Mouse (Mus musculus): ENCODE data around the gene Glud1. TPM values are rescaled to one million over a fixed set of nuclear protein-coding genes. Genes with fewer than 3 reads are reported as not detected.
A peak's percentile ranks its signal among the peaks of the same experiment; 100 is the strongest.

Gene Glud1
- 85.6 and 85.8 TPM in 2 replicates for polyA plus RNA-seq (2015; fragmentation: Nextera tagmentation; extraction: Ambion mirVana)

DNA sequence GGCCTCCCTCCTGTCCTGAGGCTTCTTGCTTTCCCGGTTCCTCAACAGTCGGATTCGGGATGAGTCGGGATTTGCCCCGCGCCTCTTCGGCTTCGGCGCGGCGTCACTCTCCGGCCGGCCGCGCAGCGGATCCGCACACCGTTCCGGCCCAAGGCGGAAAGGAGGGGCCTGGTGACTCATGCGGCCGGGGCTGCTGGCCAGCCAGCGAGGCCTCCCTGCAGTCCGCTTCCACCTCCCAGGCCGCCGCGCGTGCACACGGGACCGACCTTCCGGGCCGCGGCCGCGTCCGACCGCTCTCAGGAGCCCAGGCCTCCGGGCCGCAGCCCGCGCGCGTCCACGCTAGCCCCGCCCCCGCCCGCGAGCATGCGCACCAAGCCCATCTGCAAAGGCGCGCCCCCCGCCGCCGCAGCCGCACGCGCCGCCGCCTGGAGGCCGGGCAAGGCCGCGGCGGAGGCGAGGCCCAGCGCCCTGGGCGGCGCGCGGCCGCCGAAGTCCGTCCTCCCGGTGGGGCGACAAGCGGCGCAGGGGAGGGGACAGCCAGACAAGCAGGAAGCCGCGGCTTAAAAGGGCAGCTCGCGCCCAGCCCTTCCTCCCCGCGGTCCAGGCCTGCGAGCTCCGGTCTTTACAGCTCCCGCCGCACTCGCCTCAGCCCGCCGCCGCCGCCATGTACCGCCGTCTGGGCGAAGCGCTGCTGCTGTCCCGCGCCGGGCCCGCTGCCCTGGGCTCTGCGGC lies at the start of gene Glud1, which contains the start of gene Shld2:
TSS of gene Glud1 (plus strand) at position 494 of the 732 bp plus-strand sequence.
TSS of gene Shld2 (minus strand) at position 260 of the 732 bp plus-strand sequence.
- peak within 1 kb of the TSS; percentile 68 for H3K4me2 ChIP-seq
- peak within 1 kb of the TSS; percentile 91 for H3K4me3 ChIP-seq
- peak; percentile 93 for ATAC-seq (ENCODE audit: insufficient number of reproducible peaks, insufficient read depth, low FRiP score, low TSS enrichment, low read depth)
- peaks cover 24% of the 10 kb centered on the region for H3K4me1 ChIP-seq
- H3K36me3 ChIP-seq, result peaks cover 6% of the 10 kb centered on the region; the same call in 1 of the 2 replicates
- no peaks in the 10 kb centered on the region for H3K9me3 ChIP-seq
- no peaks in the 10 kb centered on the region for H3K27me3 ChIP-seq
- 1% methylated on average over 90 of the region's 100 CpGs for WGBS
- peak within 1 kb of the TSS; percentile 97 for H3K9ac ChIP-seq
- peak within 1 kb of the TSS; percentile 96 for H3K27ac ChIP-seq

DNA sequence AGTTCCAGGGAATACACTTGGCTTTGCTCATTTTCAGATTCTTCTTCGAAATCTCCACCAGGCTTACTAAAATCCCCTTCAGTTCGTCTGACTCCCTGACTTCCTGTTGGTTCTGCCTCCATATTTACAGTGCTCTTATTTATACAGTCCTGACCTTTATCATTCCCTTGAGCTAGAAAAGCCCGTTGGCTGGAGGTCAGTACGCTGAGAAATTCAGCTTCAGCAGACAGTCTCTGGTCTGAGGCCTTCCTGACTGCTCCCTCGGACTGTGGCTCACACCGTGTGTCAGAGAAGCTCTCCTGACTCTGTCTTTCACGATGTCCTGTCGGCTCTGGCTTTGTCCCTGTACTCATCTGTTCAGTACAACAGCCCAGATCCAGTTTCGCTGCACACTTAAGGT lies 42.5 kb upstream of the Glud1 start:
- H3K9me3 ChIP-seq, result no peaks in the 10 kb centered on the region
- no peaks in the 10 kb centered on the region for H3K36me3 ChIP-seq
- no peak overlapping the region for H3K4me2 ChIP-seq
- H3K4me3 ChIP-seq, result no peak overlapping the region
- WGBS, result 70% methylated on average over 9 of the region's 9 CpGs
- no peak for ATAC-seq (ENCODE audit: insufficient number of reproducible peaks, insufficient read depth, low FRiP score, low TSS enrichment, low read depth)
- no peak overlapping the region for H3K27ac ChIP-seq
- no peak overlapping the region for H3K9ac ChIP-seq
- H3K4me1 ChIP-seq, result no peaks in the 10 kb centered on the region
- no peaks in the 10 kb centered on the region for H3K27me3 ChIP-seq

DNA sequence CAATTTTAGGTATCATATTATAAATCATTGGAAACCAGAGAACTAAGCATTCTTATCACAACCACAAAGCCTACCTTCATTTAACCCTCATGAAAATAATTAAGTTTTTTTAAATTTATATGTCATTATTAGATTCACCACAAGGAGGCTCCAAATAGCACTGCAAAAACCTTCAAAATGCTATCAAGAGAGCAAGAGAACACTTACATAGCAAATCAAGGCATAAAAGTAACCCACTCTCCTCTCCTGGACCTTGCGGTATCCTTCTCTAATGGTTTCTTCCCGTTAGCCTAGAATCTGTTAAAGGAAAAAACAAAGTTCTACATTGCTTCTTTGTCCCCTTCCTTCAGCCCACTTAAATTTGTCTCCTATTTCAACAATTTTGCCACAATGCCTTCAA lies 37.2 kb upstream of the Glud1 start:
- Histone ChIP-seq H3K27ac (no peak overlapping the region), H3K4me2 (no peak overlapping the region), H3K9me3 (no peaks in the 10 kb centered on the region), H3K4me3 (no peak overlapping the region), H3K27me3 (no peaks in the 10 kb centered on the region), H3K4me1 (no peaks in the 10 kb centered on the region), H3K9ac (no peak overlapping the region), H3K36me3 (no peaks in the 10 kb centered on the region)
- WGBS, result 57% methylated on average over 2 of the region's 2 CpGs
- ATAC-seq (ENCODE audit: insufficient number of reproducible peaks, insufficient read depth, low FRiP score, low TSS enrichment, low read depth), result no peak

DNA sequence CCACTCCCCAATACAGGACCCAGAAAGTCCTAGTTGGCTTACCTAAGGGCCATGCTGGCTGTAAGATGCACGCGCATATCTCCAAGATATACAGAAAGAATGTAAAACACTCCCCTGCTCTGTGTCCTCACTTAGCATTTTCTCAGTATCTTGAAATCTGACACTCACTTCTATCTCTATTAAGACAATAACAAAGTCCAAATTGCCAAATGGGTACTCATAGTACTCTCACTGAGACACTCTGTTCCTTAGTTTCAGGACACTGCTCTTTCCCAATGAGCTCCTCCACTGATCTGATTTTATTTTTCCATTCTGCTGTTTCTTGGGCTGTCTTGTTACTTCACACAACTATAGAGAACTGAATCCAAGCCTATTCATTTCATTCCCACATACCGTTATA lies 36.4 kb upstream of the Glud1 start:
- Histone ChIP-seq H3K36me3 (no peaks in the 10 kb centered on the region), H3K4me1 (no peaks in the 10 kb centered on the region), H3K9me3 (no peaks in the 10 kb centered on the region), H3K27me3 (no peaks in the 10 kb centered on the region), H3K27ac (no peak overlapping the region), H3K9ac (no peak overlapping the region), H3K4me3 (no peak overlapping the region), H3K4me2 (no peak overlapping the region)
- no peak for ATAC-seq (ENCODE audit: insufficient number of reproducible peaks, insufficient read depth, low FRiP score, low TSS enrichment, low read depth)
- 92% methylated on average over 3 of the region's 3 CpGs for WGBS

DNA sequence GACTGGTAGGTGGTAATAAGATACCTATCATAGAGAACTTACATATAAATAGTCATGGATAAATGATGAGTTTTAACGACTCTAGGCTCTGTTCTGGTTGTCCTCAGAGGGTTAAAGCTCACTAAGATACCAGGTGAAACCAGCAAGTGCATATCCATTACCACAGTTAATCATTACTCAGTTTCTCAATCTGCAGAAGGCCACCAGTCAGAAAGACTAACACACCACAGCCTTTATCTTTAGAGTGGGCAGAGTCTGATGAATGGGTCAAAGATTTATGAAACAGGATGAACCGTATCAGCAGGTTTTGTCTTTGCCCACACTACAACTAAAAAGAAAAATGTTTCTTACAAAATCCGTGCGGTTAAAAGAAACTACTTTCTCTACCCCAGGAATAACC lies 35.3 kb upstream of the Glud1 start:
- no peaks in the 10 kb centered on the region for H3K36me3 ChIP-seq
- no peak for ATAC-seq (ENCODE audit: insufficient number of reproducible peaks, insufficient read depth, low FRiP score, low TSS enrichment, low read depth)
- H3K9ac ChIP-seq, result no peak overlapping the region
- H3K4me2 ChIP-seq, result no peak overlapping the region
- WGBS, result 84% methylated on average over 4 of the region's 4 CpGs
- no peaks in the 10 kb centered on the region for H3K9me3 ChIP-seq
- no peaks in the 10 kb centered on the region for H3K4me1 ChIP-seq
- no peak overlapping the region for H3K4me3 ChIP-seq
- H3K27me3 ChIP-seq, result no peaks in the 10 kb centered on the region
- H3K27ac ChIP-seq, result no peak overlapping the region

DNA sequence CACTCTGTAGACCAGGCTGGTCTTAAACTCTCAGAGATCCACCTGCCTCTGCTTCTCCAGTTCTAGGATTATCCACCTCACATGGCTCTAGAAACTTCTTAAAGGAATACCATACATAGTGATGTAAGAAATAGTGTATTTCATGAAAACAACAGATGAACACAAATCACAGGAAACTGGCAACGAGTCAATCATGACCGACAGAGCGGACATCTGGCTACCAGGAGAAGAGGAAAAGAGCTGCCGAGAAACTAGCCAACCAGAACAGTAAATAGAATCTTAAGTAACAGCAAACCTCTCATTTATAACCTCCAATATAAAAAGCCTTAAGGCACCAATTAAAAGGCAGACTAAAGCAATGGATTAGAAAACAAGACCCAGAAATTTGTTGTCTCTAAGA lies 30.8 kb upstream of the Glud1 start:
- Histone ChIP-seq H3K27ac (no peak overlapping the region), H3K4me2 (no peak overlapping the region), H3K4me1 (no peaks in the 10 kb centered on the region), H3K27me3 (no peaks in the 10 kb centered on the region), H3K9me3 (no peaks in the 10 kb centered on the region), H3K36me3 (no peaks in the 10 kb centered on the region), H3K4me3 (no peak overlapping the region), H3K9ac (no peak overlapping the region)
- 67% methylated on average over 4 of the region's 4 CpGs for WGBS
- ATAC-seq (ENCODE audit: insufficient number of reproducible peaks, insufficient read depth, low FRiP score, low TSS enrichment, low read depth), result no peak

DNA sequence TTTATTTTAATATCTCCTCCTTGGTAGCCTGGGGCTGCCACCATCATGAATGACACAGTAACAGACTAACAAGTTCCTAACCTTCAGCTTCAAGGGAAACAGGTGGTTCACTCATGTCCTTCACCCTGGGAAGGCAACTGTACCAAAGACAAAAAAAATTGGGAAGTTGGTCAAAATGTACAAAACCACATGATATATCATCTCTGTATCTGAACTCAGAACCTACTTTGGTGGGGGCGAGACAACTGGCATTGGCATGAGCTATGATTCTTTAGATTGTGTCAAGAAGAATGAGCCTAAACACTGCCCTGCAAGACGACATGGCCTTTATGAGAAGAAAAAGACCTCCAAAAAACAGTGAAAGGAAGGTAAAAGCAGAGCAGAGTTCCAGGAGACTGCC lies 29.7 kb upstream of the Glud1 start:
- no peaks in the 10 kb centered on the region for H3K4me1 ChIP-seq
- H3K4me3 ChIP-seq, result no peak overlapping the region
- H3K36me3 ChIP-seq, result no peaks in the 10 kb centered on the region
- no peaks in the 10 kb centered on the region for H3K9me3 ChIP-seq
- WGBS, result 82% methylated on average over 2 of the region's 2 CpGs
- no peak overlapping the region for H3K27ac ChIP-seq
- H3K9ac ChIP-seq, result no peak overlapping the region
- no peaks in the 10 kb centered on the region for H3K27me3 ChIP-seq
- no peak overlapping the region for H3K4me2 ChIP-seq
- no peak for ATAC-seq (ENCODE audit: insufficient number of reproducible peaks, insufficient read depth, low FRiP score, low TSS enrichment, low read depth)

DNA sequence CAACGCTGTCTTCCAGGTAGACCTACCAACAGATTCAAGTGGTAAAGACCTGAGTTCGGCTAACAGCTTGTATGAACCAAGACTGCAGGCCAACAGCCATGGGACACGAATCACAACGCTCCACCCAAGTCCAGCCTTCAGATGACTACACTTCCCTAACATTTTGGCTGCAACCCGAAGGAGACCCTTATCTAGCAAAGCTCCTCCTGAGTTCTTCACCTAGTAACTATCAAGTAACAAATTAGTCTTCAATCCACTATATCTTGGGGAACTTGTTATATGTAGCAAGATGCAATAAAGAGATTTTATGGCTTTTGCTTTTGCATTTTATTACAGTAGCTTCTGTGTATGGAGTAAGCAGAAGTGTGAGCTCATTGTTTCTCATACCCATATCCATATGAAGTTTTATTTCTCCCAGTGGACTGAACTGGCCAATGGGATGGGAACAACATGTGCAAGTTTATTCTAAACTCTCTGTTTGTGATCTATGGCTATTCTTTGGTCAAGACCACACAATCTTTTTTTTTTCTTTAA lies 28.7 kb upstream of the Glud1 start:
- ATAC-seq (ENCODE audit: insufficient number of reproducible peaks, insufficient read depth, low FRiP score, low TSS enrichment, low read depth), result no peak
- Histone ChIP-seq H3K4me2 (no peak overlapping the region), H3K9ac (no peak overlapping the region), H3K27me3 (no peaks in the 10 kb centered on the region), H3K27ac (no peak overlapping the region), H3K4me3 (no peak overlapping the region), H3K9me3 (no peaks in the 10 kb centered on the region), H3K4me1 (no peaks in the 10 kb centered on the region), H3K36me3 (no peaks in the 10 kb centered on the region)
- 92% methylated on average over 5 of the region's 5 CpGs for WGBS

DNA sequence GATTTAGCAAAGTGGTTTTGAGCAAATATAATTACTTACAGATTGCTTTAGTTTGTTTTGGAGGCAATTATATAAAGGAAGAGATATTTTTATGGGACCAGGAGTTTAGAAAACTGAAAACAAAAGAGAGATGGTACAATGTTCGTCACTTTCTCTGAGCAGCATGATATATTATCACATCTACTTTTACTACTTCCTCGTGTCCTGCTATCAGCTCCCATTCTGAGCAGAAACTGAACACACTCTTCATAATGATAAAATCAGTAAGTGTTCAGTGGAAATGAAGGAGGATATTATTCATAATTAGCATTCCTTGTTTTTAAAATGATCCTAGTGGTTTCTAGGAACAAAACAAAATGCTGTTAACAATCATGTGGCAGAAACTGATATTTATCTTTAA lies 22.1 kb upstream of the Glud1 start:
- Histone ChIP-seq H3K4me2 (no peak overlapping the region), H3K4me3 (no peak overlapping the region), H3K27me3 (no peaks in the 10 kb centered on the region), H3K9me3 (no peaks in the 10 kb centered on the region), H3K9ac (no peak overlapping the region), H3K36me3 (no peaks in the 10 kb centered on the region), H3K4me1 (no peaks in the 10 kb centered on the region), H3K27ac (no peak overlapping the region)
- ATAC-seq (ENCODE audit: insufficient number of reproducible peaks, insufficient read depth, low FRiP score, low TSS enrichment, low read depth), result no peak
- WGBS, result 76% methylated on average over 2 of the region's 2 CpGs

DNA sequence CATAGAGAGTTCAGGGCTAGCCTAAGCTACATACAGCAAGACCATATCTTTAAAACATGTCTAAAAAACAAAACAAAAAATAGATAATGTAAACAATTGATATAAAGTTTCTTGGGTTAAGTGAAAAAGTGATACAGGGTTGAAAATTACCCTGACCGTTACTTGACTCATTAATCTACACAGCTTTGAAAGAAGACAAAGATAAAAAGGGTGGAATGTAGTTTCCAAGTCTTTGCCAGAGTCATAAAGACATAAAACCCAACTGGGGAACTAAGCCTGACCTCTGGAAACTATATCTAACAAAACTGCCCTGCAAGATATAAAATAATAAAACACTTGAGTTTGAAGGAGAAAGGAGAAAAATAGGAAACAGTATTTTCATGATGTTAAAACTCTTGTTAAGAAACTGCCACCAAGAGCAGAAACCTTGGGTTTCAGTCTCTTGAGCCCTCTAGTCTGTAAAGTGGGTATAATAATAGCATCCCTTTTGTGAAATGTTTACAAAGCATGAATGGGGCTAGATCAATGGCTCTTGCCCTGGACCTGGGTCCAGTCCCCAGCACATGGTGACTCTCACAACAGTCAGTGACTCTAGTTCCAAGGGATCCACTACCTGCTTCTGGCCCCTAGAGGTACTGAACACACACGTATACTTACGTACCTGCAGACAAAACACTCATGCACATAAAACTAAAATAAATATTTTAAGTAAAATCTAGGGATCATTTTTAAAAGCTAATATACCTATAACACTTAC lies 21.1 kb upstream of the Glud1 start:
- Histone ChIP-seq H3K27me3 (no peaks in the 10 kb centered on the region), H3K4me3 (no peak overlapping the region), H3K4me2 (no peak overlapping the region), H3K9me3 (no peaks in the 10 kb centered on the region), H3K27ac (no peak overlapping the region), H3K9ac (no peak overlapping the region), H3K36me3 (0 out of 2 replicates have a peak, but pooled peaks cover 2% of the 10 kb centered on the region), H3K4me1 (no peaks in the 10 kb centered on the region)
- WGBS, result 88% methylated on average over 3 of the region's 3 CpGs
- no peak for ATAC-seq (ENCODE audit: insufficient number of reproducible peaks, insufficient read depth, low FRiP score, low TSS enrichment, low read depth)

DNA sequence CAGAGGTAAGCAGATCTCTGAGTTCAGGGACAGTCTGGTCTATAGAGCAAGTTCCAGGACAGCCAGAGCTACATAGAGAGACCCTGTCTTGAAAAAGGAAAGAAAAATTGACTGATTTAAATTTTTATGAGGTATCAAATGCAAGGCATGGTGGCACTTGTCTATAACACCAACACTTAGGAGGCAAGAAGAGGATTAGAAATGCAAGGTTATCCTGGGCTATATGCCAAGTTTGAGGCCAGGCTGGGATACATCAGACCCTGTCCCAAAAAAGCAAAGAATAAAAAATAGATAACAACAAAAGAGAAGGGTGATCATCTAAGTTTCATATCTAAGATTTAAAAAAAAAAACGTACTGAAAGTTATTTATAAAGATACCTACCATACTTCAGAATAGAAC lies 20.3 kb upstream of the Glud1 start:
- no peak overlapping the region for H3K27ac ChIP-seq
- H3K9ac ChIP-seq, result no peak overlapping the region
- no peak overlapping the region for H3K4me2 ChIP-seq
- H3K4me1 ChIP-seq, result no peaks in the 10 kb centered on the region
- H3K36me3 ChIP-seq, result 0 out of 2 replicates have a peak, but pooled peaks cover 2% of the 10 kb centered on the region
- WGBS, result 55% methylated on average over 1 of the region's 1 CpGs
- H3K27me3 ChIP-seq, result no peaks in the 10 kb centered on the region
- ATAC-seq (ENCODE audit: insufficient number of reproducible peaks, insufficient read depth, low FRiP score, low TSS enrichment, low read depth), result no peak
- no peaks in the 10 kb centered on the region for H3K9me3 ChIP-seq
- H3K4me3 ChIP-seq, result no peak overlapping the region

DNA sequence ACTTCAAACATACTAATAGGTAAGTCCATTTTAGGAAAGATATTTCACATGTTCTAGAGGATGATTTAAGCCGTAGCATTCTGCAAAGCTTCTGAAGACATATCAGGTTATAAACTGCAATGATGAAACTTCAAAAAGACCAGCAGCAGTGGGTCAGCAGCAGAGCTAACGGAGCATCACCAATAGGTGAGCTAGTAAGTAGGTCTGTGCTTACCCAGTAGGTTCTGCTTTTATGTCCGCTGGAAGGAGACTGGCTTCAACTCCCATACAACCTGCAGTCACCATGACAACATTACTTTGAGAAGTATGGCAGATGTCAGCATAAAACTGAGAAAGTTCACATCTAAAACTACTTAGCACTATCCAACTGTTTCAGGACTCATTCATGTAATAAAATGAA lies 16.9 kb upstream of the Glud1 start:
- no peaks in the 10 kb centered on the region for H3K27me3 ChIP-seq
- H3K27ac ChIP-seq, result no peak overlapping the region
- no peak for ATAC-seq (ENCODE audit: insufficient number of reproducible peaks, insufficient read depth, low FRiP score, low TSS enrichment, low read depth)
- H3K36me3 ChIP-seq, result 0 out of 2 replicates have a peak, but pooled peaks cover 2% of the 10 kb centered on the region
- no peak overlapping the region for H3K4me2 ChIP-seq
- no peak overlapping the region for H3K4me3 ChIP-seq
- 90% methylated on average over 3 of the region's 3 CpGs for WGBS
- no peaks in the 10 kb centered on the region for H3K9me3 ChIP-seq
- peaks cover 3% of the 10 kb centered on the region; the same call in 1 of the 2 replicates for H3K4me1 ChIP-seq
- no peak overlapping the region for H3K9ac ChIP-seq

All from embryonic facial prominence, embryonic 13.5 days (tissue).